Comparison of ENCODE assay signal across 9 mouse cellular contexts in genomic region chr5:110357531-110358179, GRCm38 (mm10). TPM values are rescaled to one million over a fixed set of nuclear protein-coding genes. Genes with fewer than 3 reads are reported as not detected.
DNase-seq lines count a peak whose midpoint lies in the region; ATAC-seq and TF ChIP-seq lines count a peak whose summit lies in the region.
"Had no signal": no experiment of that assay in that cellular context is flagged by ENCODE, and none has a peak within 500 bp of the region (broad histone marks: within the 10 kb centered on the region; RNA-seq: fewer than 3 reads in every experiment).

No protein-coding gene starts in this region.

- 42% methylated on average over 9 of the region's 9 CpGs for WGBS in liver, postnatal 0 days (ENCODE audit: insufficient replicate concordance)
- 15% methylated on average over 9 of the region's 9 CpGs for WGBS in neural tube, embryonic 15.5 days

- peak; percentile 89 for DNase-seq in CD4-positive, CD25-positive, alpha-beta regulatory T cell, adult 2 months (ENCODE audit: low read depth, low spot score)
- DNase-seq in adrenal gland, postnatal 14 days = peak; percentile 89
- peak; percentile 81 for DNase-seq in embryo, embryonic 9.5 days (ENCODE audit: extremely low spot score)
- peak; percentile 28 to 63 for DNase-seq in heart, adult 9 months (ENCODE audit: low spot score in 2 of 2)
- DNase-seq in kidney, postnatal 14 days = peak; percentile 85
- DNase-seq in liver, postnatal 0 days = peak; percentile 85
- DNase-seq in thymus, adult 18-20 months = peak; percentile 23 to 30

- no peaks in the 10 kb centered on the region for H3K36me3 ChIP-seq in liver, postnatal 0 days (replicated peaks; ENCODE audit: insufficient read depth, low read length)
- no peaks in the 10 kb centered on the region for H3K36me3 ChIP-seq in neural tube, embryonic 15.5 days

- H3K27ac ChIP-seq in liver, postnatal 0 days (ENCODE audit: low read depth) = no peak overlapping the region
- H3K27ac ChIP-seq in neural tube, embryonic 15.5 days (replicated peaks) = 0 out of 2 replicates have a peak overlapping the region, but pooled peaks have one; percentile 33

- H3K9ac ChIP-seq in liver, postnatal 0 days (replicated peaks) = no peak overlapping the region
- H3K9ac ChIP-seq in neural tube, embryonic 15.5 days (replicated peaks) = no peak overlapping the region

- TF ChIP-seq CTCF in liver, postnatal 0 days (IDR thresholded peaks at IDR 0.05; ENCODE audit: low read depth) = peak; percentile 93

- H3K9me3 ChIP-seq in liver, postnatal 0 days (ENCODE audit: low read length) = no peaks in the 10 kb centered on the region
- no peaks in the 10 kb centered on the region for H3K9me3 ChIP-seq in neural tube, embryonic 15.5 days (replicated peaks)

- H3K4me1 ChIP-seq in liver, postnatal 0 days (ENCODE audit: insufficient read depth) = no peaks in the 10 kb centered on the region
- peaks cover 12% of the 10 kb centered on the region for H3K4me1 ChIP-seq in neural tube, embryonic 15.5 days

- peak; percentile 67 for ATAC-seq in liver, postnatal 0 days
- ATAC-seq in neural tube, embryonic 15.5 days (ENCODE audit: low FRiP score) = peak; percentile 76

- H3K27me3 ChIP-seq in liver, postnatal 0 days (ENCODE audit: insufficient read depth, low read length) = no peaks in the 10 kb centered on the region
- H3K27me3 ChIP-seq in neural tube, embryonic 15.5 days (replicated peaks) = 0 out of 2 replicates have a peak, but pooled peaks cover 9% of the 10 kb centered on the region

- no peak for TF ChIP-seq EP300 in liver, postnatal 0 days (IDR thresholded peaks at IDR 0.05; ENCODE audit: low read depth)

- H3K4me2 ChIP-seq in liver, postnatal 0 days (ENCODE audit: low read depth, low read length) = no peak overlapping the region
- H3K4me2 ChIP-seq in neural tube, embryonic 15.5 days = no peak overlapping the region

- H3K4me3 ChIP-seq in liver, postnatal 0 days (ENCODE audit: low read depth, low read length) = no peak overlapping the region
- no peak overlapping the region for H3K4me3 ChIP-seq in neural tube, embryonic 15.5 days (replicated peaks)

RNA-seq across cellular contexts. Expression of gene Lrcol1, which starts 13.1 kb away (rescaled TPM):
- total RNA-seq in adrenal gland, postnatal 14 days (2021) = not detected in 2 replicates
- not detected in 2 replicates for polyA plus RNA-seq in liver, postnatal 0 days (2015; fragmentation: Nextera tagmentation; extraction: Ambion mirVana)
- not detected in 2 replicates for polyA plus RNA-seq in neural tube, embryonic 15.5 days (2015; fragmentation: Nextera tagmentation; extraction: Ambion mirVana)
- total RNA-seq: gastrocnemius, postnatal 4 days had no signal

RNA-seq across cellular contexts. Expression of gene P2rx2, which starts 14.6 kb away (rescaled TPM):
- total RNA-seq in adrenal gland, postnatal 14 days (2021) = 0.48 and 1.2 TPM in 2 replicates
- polyA plus RNA-seq in liver, postnatal 0 days (2015; fragmentation: Nextera tagmentation; extraction: Ambion mirVana) = 0.07 and 0.09 TPM in 2 replicates
- 9.8 and 11.3 TPM in 2 replicates for polyA plus RNA-seq in neural tube, embryonic 15.5 days (2015; fragmentation: Nextera tagmentation; extraction: Ambion mirVana)
- total RNA-seq: gastrocnemius, postnatal 4 days had no signal

Comparison
In these comparisons a context has a peak if more than half of its experiments do, and no peak if none do; other contexts are left out.
1. DNase-seq: peak in every context shown above with its lines; median percentile 89 in CD4-positive, CD25-positive, alpha-beta regulatory T cell, adult 2 months; 89 in adrenal gland, postnatal 14 days; 85 in kidney, postnatal 14 days; 85 in liver, postnatal 0 days; 81 in embryo, embryonic 9.5 days; 46 in heart, adult 9 months; 26 in thymus, adult 18-20 months.